Mouse (Mus musculus) lung, postnatal 0 days (tissue): ENCODE results near the gene Tctn1. TPM values are rescaled to one million over a fixed set of nuclear protein-coding genes. Genes with fewer than 3 reads are reported as not detected.

Source experiments
- ATAC-seq: fragments of 200-750 bp; cut with Nextera tagmentation; 2 replicates; pipeline ENCODE4 v1.8.0; 2017; ENCODE audit warnings: moderate library complexity
- DNase-seq: peaks from one replicate; pipeline ENCODE4 v3.0.0-alpha.2; 2016; ENCODE audit warnings: low spot score
- H3K27ac ChIP-seq: fragments of 300-500 bp; sonication (generic); 2 replicates; pipeline ENCODE4 v1.5.1; 2014; ENCODE audit warnings: antibody characterized with exemption, mild to moderate bottlenecking, low read length, mixed read lengths
- H3K27me3 ChIP-seq: fragments of 300-500 bp; sonication (generic); replicated peaks from 2 replicates; pipeline ENCODE4 v1.6.1; 2014; ENCODE audit warnings: low read length, mixed read lengths; ENCODE audit not compliant: insufficient read depth
- H3K36me3 ChIP-seq: fragments of 300-500 bp; sonication (generic); 2 replicates; pipeline ENCODE4 v1.6.1; 2014; ENCODE audit warnings: low read length, mixed read lengths; ENCODE audit not compliant: insufficient read depth
- H3K4me1 ChIP-seq: fragments of 300-500 bp; sonication (generic); 2 replicates; pipeline ENCODE4 v1.6.1; 2014; ENCODE audit warnings: antibody characterized with exemption, low read depth, low read length, mixed read lengths; ENCODE audit not compliant: insufficient read depth
- H3K4me2 ChIP-seq: fragments of 300-500 bp; sonication (generic); replicated peaks from 2 replicates; pipeline ENCODE4 v1.6.1; 2014; ENCODE audit warnings: low read depth, mild to moderate bottlenecking, low read length, moderate library complexity, mixed read lengths
- H3K4me3 ChIP-seq: fragments of 300-500 bp; sonication (generic); 2 replicates; pipeline ENCODE4 v1.5.1; 2014; ENCODE audit warnings: low read depth, low read length
- H3K9ac ChIP-seq: fragments of 300-500 bp; sonication (generic); replicated peaks from 2 replicates; pipeline ENCODE4 v1.6.1; 2014; ENCODE audit warnings: low read depth, mild to moderate bottlenecking
- H3K9me3 ChIP-seq: fragments of 300-500 bp; sonication (generic); 2 replicates; pipeline ENCODE4 v1.6.1; 2016; ENCODE audit warnings: low read length, mixed read lengths
- CTCF ChIP-seq: IDR thresholded peaks from 2 replicates; pipeline ENCODE4 v1.5.1; 2016; ENCODE audit warnings: antibody characterized with exemption, mild to moderate bottlenecking
- EP300 ChIP-seq: IDR thresholded peaks from 2 replicates; pipeline ENCODE4 v1.6.1; 2016; ENCODE audit warnings: antibody characterized with exemption, mild to moderate bottlenecking, control low read depth
- WGBS: fragments of 180-500 bp; shearing (Covaris S2); extraction: QIAGEN DNeasy Blood & Tissue Kit; methylation state at CpG from one replicate; pipeline ENCODE4 v1.1.7; 2014; 5-methylcytosine and 5-hydroxymethylcytosine counted together
- polyA plus RNA-seq: library from polyadenylated mRNA; unstranded; fragments of >200 nt; fragmentation: Nextera tagmentation; extraction: Ambion mirVana; gene quantifications from 2 replicates; pipeline ENCODE4 v1.2.1, GENCODE M21; 2015

The Tctn1 gene
- polyA plus RNA-seq, 1 experiment from 2014 or later, result 4.5 TPM

DNA sequence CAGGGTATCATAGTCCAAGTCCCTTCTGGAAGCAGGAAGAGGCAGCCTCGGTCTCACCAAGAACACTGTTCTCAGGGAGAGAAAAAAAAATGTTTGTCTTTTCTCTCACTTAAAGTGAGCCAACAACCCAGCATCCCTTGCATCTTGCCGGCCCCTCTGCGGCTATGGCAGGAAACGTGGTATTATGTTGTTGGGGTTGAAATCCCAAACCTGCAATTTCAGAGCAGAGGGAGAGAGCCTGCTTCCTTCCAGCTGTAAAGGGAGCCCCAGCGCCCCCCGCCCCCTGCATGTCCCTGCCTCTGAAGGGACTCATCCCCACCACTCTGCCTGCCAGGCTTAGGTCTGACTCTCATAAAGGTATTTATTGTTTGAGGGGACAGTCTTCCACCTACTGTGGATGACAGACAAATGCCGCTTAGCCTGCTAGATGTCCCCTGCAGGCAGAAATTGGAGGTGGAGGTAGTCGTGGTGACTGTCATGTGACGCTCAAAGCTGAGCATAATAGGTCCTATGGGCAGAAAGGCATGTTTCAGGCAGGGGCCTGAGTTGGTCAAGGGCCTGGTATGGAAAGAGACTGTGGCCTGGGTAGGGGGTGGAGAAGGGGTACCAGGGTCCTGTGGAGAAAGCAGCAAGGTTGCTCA lies 28.9 kb downstream of the Tctn1 start:
- WGBS, result 43% methylated on average over 9 of the region's 9 CpGs
- Histone ChIP-seq H3K4me2 (no peak overlapping the region), H3K36me3 (no peaks in the 10 kb centered on the region), H3K9me3 (no peaks in the 10 kb centered on the region), H3K9ac (no peak overlapping the region), H3K27me3 (no peaks in the 10 kb centered on the region), H3K27ac (no peak overlapping the region), H3K4me1 (0 out of 2 replicates have a peak, but pooled peaks cover 5% of the 10 kb centered on the region), H3K4me3 (no peak overlapping the region)
- ATAC-seq, result no peak
- peak; percentile 32 for DNase-seq
- no peak for TF ChIP-seq CTCF
- TF ChIP-seq EP300, result no peak

DNA sequence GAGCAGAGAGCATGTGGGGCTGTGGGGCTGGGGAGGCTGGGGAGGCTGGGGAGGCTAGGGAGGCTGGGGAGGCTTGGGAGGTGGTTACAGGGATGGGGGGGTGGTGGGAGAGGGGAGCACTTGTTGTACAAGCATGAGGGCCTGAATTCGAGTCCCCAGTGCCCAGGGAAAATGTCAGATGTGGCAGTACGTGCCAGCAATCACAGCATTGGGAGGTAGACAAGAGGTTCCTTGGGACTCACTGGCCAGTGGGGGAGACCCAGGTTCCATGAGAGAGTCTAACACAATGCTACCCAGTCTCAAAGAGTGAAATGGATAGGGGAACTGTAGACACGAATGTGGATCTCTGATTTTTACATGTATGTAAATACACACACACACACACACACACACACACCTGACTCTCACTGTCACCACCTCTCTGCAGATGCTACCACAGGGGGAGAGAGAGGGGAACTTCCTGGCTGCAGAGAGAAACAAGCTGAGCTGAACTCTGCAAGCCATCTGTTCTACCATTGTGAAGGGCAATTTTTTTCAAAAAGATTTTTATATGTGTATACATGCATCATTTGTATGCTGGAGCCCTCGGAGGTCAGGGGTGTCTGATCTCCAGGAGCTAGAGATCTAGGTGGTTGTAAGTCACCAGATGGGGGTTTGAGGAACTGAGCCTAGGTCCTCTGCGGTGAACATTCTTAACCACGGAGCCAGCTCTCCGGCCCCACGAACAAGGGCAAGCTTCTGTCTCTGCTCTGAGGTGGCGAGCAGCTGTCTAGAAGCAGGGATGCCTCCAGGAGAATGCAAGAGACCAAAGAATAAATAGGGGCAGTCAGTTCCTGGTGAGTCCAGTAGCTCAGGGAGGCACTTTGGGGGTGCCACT lies 29.7 kb downstream of the Tctn1 start:
- H3K27ac ChIP-seq, result no peak overlapping the region
- ATAC-seq, result no peak
- 73% methylated on average over 9 of the region's 9 CpGs for WGBS

DNA sequence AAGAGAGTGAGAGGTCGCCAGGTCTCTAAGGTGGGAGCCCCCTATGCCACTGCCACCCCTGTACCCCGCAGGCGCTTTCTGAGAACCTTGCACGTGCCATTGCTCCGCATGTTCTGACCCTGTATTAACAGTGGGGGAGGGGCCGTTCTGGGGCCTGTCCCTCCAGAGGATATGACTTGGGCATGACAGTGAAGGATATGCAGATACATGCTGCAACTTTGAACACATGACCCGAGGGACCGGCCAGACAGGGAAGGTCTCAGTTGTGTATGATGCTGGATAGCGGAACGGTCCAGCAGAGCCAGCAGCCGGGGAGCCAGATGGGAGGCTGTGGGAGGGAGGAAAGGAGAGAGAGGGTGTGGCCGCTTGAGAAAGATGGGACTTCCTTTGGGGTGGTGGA lies 30.6 kb downstream of the Tctn1 start:
- H3K4me3 ChIP-seq, result no peak overlapping the region
- H3K4me1 ChIP-seq, result 0 out of 2 replicates have a peak, but pooled peaks cover 5% of the 10 kb centered on the region

More for the DNA sequence above, 29.7 kb downstream of the Tctn1 start:
- H3K27me3 ChIP-seq, result no peaks in the 10 kb centered on the region
- H3K36me3 ChIP-seq, result no peaks in the 10 kb centered on the region
- no peak overlapping the region for H3K9ac ChIP-seq
- no peak overlapping the region for H3K4me3 ChIP-seq
- TF ChIP-seq CTCF (no peak), EP300 (no peak)
- 0 out of 2 replicates have a peak, but pooled peaks cover 5% of the 10 kb centered on the region for H3K4me1 ChIP-seq
- no peak overlapping the region for H3K4me2 ChIP-seq
- no peaks in the 10 kb centered on the region for H3K9me3 ChIP-seq
- DNase-seq, result no peak

DNA sequence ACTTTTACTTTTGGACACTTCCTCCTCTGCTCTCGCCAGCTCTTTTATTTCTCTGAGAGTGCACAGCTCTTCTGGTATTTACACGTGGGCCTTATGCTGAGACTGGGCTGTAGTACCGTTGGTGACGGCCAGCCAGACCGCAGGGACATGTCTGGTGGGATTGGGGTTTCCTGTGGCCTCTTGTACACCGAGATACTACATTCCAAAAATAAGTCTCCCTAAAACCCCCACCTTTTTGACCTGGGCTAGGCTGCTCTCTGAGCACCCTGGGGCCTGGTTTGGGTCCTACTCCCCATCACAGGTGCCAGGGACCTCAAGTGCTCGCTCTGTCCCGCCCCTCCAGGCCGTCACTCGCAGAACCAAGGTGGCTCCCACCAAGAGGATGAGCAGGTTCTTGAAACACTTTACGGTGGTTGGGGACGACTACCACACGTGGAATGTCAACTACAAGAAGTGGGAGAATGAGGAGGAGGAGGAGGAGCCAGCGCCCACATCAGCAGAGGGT lies 31.1 kb downstream of the Tctn1 start:
- H3K9ac ChIP-seq, result no peak overlapping the region
- no peaks in the 10 kb centered on the region for H3K36me3 ChIP-seq
- H3K27me3 ChIP-seq, result no peaks in the 10 kb centered on the region
- no peak overlapping the region for H3K4me3 ChIP-seq
- 0 out of 2 replicates have a peak, but pooled peaks cover 5% of the 10 kb centered on the region for H3K4me1 ChIP-seq
- DNase-seq (peak; percentile 30), ATAC-seq (0 out of 2 replicates have a peak, but pooled peaks have one; percentile 21)
- TF ChIP-seq CTCF, result no peak
- TF ChIP-seq EP300, result no peak
- H3K4me2 ChIP-seq, result no peak overlapping the region
- no peaks in the 10 kb centered on the region for H3K9me3 ChIP-seq
- H3K27ac ChIP-seq, result no peak overlapping the region
- WGBS, result 51% methylated on average over 14 of the region's 14 CpGs

More for the DNA sequence above, 30.6 kb downstream of the Tctn1 start:
- no peak overlapping the region for H3K27ac ChIP-seq
- no peaks in the 10 kb centered on the region for H3K27me3 ChIP-seq
- H3K4me2 ChIP-seq, result no peak overlapping the region
- 0 out of 2 replicates have a peak, but pooled peaks have one; percentile 14 for ATAC-seq
- TF ChIP-seq EP300 (no peak), CTCF (no peak)
- no peaks in the 10 kb centered on the region for H3K9me3 ChIP-seq
- H3K36me3 ChIP-seq, result no peaks in the 10 kb centered on the region
- H3K9ac ChIP-seq, result no peak overlapping the region
- 72% methylated on average over 12 of the region's 12 CpGs for WGBS
- DNase-seq, result peak; percentile 4

DNA sequence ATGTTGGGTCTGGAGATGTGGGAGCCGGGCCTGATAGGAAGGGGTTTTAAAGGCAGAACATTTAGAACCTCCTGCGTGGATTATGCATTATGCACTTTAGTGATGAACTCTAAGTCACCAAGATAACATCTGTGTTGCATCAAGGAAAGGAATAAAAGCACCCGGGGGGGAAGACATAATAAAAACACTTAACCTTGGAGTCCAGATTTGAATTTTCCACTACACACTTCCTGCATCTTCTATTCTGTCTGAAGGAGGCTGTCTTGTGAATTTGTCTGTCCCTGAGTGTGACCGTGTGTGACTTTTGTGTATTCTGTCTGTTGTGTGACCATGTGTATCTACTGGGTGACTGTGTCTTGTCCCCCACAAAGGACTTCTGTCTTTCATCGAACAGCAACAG lies 32.3 kb downstream of the Tctn1 start:
- Histone ChIP-seq H3K4me1 (0 out of 2 replicates have a peak, but pooled peaks cover 5% of the 10 kb centered on the region), H3K9ac (no peak overlapping the region), H3K27ac (no peak overlapping the region), H3K9me3 (no peaks in the 10 kb centered on the region), H3K4me2 (no peak overlapping the region), H3K36me3 (no peaks in the 10 kb centered on the region), H3K4me3 (no peak overlapping the region), H3K27me3 (no peaks in the 10 kb centered on the region)
- no peak for ATAC-seq
- WGBS, result 70% methylated on average over 5 of the region's 5 CpGs
- no peak for TF ChIP-seq EP300
- no peak for TF ChIP-seq CTCF
- DNase-seq, result no peak

DNA sequence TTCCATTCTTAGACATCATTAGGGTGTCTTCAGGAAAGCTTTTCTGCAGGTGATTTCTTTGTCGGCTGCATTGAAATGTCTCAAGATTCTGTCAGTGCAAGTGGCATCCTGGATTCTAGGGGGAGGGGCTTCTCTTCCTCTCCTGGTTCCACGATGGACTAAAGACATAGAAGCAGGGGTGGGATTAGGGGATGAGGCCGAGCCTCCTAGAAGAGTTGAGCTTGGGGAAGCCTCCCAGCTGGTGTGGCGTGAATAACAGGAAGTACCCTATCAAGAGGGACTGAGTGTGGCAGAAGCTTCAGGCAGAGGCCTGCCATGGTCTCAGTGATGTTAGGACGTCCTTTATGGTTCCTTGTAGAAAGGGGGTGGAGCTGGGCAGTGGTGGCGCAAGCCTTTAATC lies 32.8 kb downstream of the Tctn1 start:
- Histone ChIP-seq H3K9ac (no peak overlapping the region), H3K4me3 (no peak overlapping the region), H3K9me3 (no peaks in the 10 kb centered on the region), H3K4me2 (no peak overlapping the region), H3K36me3 (no peaks in the 10 kb centered on the region), H3K4me1 (0 out of 2 replicates have a peak, but pooled peaks cover 5% of the 10 kb centered on the region), H3K27me3 (no peaks in the 10 kb centered on the region), H3K27ac (no peak overlapping the region)
- WGBS, result 54% methylated on average over 6 of the region's 6 CpGs
- no peak for DNase-seq
- ATAC-seq, result no peak
- no peak for TF ChIP-seq CTCF
- no peak for TF ChIP-seq EP300
